Mouse (Mus musculus): ENCODE measurements around the gene Nudt19.
A peak's percentile ranks its signal among the peaks of the same experiment; 100 is the strongest.
"Not testable (repeated sequence)": the region's sequence is repeated elsewhere in the genome, so short reads cannot be mapped to it uniquely, and the experiment has no call there.

Gene Nudt19

GRCm38 (mm10) chr7:35565965-35566364, 9.9 kb upstream of the Nudt19 start:
- DNase-seq (ENCODE audit: low spot score in 2 of 2), result not testable (repeated sequence)

DNA sequence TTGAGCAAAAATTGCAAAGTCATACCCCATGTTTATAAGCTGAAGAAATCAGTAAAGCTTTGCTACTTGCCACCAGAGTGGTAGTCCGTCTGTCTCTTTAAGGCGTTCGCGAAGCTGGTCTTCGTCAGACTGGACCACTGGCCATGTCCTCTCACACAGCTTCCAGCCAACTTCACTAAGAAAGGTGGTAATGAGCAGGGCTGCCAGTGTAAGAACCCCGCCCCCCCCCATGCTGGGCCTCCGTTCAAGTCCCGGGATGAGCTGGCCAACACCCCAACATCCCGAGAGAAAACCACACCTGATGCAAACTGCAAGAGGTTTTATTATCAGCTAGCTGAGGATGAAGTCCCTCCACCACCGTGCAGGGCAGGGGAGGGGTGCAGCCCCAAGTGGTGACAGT, 8.8 kb upstream of the Nudt19 start:
- DNase-seq (ENCODE audit: low spot score in 2 of 2), result not testable (repeated sequence)

DNA sequence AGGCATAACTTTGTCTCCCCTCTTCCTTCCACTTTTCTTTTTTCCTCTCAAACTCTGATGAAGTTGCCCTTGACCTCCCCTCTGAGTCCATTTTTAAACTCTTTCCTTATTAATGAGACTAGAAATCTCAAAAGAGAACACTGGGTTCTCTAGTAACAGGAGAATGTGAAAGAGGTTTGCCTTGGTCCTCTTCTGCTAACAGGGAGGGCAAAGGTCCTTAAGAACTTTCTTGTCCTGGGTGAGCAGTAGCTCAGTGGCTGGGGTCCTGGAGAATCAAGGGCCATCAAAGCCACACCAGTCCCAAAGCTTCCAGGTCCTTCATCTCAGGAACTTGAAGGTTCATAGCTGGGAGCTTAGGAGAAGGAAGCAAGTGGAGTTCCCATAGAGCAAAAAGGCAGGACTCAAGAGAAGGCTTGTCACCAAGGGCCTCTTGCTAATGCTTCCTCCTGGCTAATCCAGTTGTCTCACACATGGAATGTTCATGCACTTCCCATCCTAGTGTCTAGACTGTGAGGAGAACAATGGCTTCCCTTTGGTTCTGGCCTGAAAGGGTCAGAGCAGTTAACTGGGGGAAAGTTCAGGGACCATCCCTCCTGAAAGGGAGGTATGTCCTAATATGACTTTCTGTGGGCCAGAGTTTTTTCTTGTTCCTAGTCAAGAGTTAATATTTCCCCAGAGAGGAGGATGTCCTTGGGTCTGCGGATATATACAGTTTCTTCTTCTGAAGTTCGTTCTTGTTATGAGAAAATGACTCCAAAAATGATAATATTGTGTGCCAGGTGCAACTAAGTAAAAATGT, 8.2 kb upstream of the Nudt19 start:
- no peak for DNase-seq (ENCODE audit: low spot score in 2 of 2)

GRCm38 (mm10) chr7:35563071-35563470, 7.0 kb upstream of the Nudt19 start:
- DNase-seq (ENCODE audit: low spot score in 2 of 2), result no peak

GRCm38 (mm10) chr7:35559838-35560237, 3.7 kb upstream of the Nudt19 start:
- no peak for DNase-seq (ENCODE audit: low spot score in 2 of 2)

DNA sequence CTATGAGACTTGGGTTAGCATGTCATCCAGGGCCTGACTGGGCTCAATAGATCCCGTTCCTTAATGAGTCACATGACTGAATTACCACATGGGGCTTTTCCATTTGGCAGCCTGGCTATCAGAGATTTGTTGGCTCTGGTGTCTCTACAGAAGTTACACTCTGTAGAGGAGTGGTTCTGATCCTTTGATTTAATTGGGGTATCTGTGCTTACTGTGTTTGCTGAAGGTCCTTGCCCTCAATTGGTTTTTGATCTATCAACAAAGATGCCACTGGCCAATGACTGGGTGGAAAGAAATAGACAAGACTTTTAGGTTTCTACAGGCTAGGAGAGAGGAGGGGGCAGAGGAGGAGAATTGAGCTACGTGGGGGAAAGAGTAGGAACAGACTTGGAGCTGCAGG, 2.6 kb upstream of the Nudt19 start:
- DNase-seq (ENCODE audit: low spot score in 2 of 2), result no peak

DNA sequence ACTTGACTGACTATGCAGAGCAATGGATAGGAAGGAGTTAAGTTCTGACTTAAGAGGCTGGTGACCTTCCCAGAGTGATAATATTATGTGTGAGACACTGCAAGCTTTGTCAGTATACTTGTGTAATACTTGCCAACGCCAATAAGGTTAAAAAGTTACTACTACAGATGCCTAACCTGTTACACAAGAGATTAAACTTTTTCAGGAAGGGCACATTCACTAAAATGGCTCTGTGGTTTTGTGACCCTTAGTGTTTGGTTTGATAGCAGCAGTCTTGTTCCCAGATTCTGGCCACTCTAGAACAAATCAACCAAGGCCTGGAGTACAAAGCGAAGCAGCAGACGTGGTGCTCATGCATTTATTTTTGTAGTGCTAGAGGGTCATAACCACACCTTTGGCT, 1.5 kb upstream of the Nudt19 start:
- no peak for DNase-seq (ENCODE audit: low spot score in 2 of 2)

DNA sequence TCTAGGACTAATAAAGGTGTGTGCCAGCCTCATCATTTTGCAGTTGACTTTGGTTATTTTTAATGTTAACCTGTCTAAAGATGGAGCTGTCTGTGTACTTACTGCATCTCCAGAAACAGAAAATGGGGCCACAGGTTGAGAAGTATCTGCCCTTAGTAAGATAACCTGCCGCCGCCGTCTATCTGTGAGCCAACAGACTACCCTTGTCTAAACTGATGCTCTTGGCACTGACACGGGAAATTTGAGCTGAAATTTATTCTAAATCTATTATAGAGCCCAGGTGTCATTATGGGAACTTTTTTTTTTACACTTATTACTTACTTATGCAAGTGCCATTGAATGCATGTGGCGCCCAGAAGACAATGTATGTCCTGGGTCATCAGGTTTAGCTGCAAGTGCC, 801 bp upstream of the Nudt19 start:
- DNase-seq (ENCODE audit: low spot score in 2 of 2), result peak; percentile 22 to 58

GRCm38 (mm10) chr7:35555224-35556204, 590 bp downstream of the Nudt19 start:
- peak; percentile 78 to 81 for DNase-seq (ENCODE audit: low spot score in 2 of 2)

GRCm38 (mm10) chr7:35554605-35555175, 1.4 kb downstream of the Nudt19 start:
- DNase-seq (ENCODE audit: low spot score in 2 of 2), result peak in 1 of 2 experiments; percentile 23

GRCm38 (mm10) chr7:35553751-35554604, 2.1 kb downstream of the Nudt19 start:
- DNase-seq (ENCODE audit: low spot score in 2 of 2), result peak; percentile 29 to 46

- peak; percentile 32 to 48 for DNase-seq (ENCODE audit: low spot score in 2 of 2)
These were observed 10.2 kb downstream of the Nudt19 start for GRCm38 (mm10) chr7:35545881-35546280.

DNA sequence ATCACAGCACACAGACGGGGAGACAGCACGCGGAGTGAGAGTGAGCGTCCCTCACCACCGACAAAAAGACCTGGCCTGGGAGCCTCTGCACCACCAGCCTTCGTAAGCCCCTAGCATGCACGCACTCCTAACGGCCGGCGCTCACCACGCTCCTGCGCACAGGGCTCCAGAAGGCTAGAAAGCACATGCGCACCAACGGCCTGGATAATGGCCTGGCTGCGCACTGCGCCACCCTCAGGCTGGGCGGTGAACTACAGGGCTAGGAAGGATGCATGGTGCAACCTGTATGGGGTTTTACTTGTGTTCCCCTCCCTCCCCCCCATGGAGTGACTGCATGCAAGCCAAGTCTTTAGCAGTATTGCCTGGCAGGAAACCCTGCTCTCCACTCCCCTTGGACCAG, 18.5 kb downstream of the Nudt19 start, which contains the start of gene Tdrd12:
Tdrd12 (minus strand) TSS at position 184 of the 400 bp plus-strand sequence.
- no peak for DNase-seq (ENCODE audit: low spot score in 2 of 2)

GRCm38 (mm10) chr7:35535750-35536512, 20.2 kb downstream of the Nudt19 start:
- DNase-seq (ENCODE audit: low spot score in 2 of 2), result no peak

DNA sequence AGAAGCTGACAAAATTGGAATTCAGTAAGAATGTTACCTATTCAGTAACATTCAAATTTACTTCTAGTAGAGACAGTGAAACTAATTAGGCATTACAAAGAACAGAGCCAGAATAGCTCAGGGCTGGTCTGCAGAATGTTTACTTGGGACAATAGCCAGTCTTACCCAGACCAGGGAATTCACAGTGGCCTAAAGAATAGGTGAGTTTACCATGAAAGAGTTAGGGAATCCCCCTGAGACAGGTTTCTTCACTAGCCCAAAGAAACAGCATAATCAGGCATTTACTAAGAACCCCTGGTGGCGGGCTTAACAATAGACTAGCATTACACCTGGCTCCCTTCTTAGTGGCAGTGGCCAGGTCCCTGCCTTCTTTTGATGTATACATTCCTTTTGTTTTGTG, 25.6 kb downstream of the Nudt19 start:
- not testable (repeated sequence) for DNase-seq (ENCODE audit: low spot score in 2 of 2)

- no peak for DNase-seq (ENCODE audit: low spot score in 2 of 2)
These were observed 26.1 kb downstream of the Nudt19 start for GRCm38 (mm10) chr7:35530026-35530425.

DNA sequence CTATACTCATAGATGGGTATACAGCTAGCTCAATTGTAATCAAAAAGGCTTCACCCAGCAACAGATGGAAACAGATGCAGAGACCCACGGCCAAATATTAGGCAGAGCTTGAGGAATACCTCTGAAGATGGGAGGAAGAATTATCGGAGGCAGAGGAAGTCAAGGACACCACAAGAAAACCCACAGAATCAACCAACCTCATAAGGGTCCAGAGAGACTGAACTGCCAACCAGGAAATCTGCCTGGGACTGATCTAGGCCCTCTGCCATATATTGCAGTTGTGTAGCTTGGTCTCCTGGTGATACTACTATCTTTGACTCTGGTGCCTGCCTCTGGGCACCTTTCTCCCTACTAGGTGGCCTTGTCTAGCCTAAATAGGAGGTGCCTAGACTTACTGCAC, 29.3 kb downstream of the Nudt19 start:
- DNase-seq (ENCODE audit: low spot score in 2 of 2), result no peak

DNA sequence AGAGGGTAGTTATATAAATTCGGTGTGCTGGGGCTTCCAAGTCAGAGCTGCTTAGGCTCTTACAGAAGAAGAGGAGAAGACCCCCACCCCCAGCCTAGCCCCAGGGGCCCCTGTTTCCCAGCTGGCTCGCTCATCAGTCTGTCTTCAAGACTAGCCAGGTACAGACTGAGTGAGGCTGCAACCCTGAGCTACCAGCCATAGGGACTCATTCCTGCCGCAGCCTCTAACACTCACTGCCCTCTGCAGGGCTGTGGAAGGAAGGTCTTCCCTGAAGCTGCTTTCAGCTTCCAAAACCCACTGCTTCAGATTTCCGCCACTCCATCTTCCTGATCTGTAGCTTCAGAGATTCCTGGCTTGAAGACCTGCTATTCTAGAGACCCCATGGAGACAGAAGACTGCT, 54.1 kb downstream of the Nudt19 start:
- no peak for DNase-seq (ENCODE audit: low spot score in 2 of 2)

DNA sequence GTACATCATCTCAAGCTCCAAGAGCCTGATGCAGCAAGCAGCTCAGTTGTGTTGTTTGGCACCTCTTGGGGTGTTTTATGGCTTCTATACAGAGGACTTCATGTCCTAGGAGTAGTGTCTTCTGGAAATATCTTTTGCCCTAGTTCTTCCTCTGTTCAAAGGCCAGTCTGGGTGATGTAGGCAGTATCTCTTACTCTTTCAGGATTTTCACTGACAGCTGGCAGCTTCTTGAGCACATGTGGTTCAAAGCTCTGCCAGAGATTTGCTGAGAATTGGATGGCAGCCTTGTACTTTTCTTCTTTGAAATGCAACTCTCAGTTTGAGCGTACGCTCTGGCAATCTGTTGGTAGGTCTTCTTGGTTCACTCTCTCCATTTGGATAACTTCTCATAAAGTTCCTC, 58.6 kb downstream of the Nudt19 start:
- no peak for DNase-seq (ENCODE audit: low spot score in 2 of 2)

All from spleen, postnatal 36 days (tissue).